Mouse (Mus musculus) CD4-positive helper T cell, adult 2 months (primary cell): ENCODE results near the gene Rmdn2.

Source experiments
- DNase-seq: peaks from one replicate; pipeline ENCODE4 v3.0.0-alpha.2; 2012; ENCODE audit warnings: low read depth, missing footprints, low spot score

Rmdn2 gene

DNA sequence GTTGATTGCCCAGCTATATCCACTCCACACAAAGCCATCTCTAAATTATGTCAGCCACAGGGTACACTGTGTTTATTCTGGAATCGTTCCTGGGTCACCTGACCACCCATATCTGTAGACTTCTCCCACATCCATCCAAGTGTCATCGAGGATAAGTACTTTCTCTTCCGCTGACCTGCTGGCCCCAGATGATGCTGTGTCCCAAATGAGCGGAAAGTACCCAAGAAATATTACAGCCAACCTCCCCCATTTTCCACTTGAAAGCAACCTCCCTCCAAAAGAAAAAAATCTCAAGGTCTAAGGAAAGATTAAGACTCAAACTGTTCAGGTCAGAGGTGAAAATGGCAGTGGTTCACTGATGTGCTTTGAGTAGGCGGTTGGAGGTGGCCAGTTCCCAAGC is 131.0 kb downstream of the Rmdn2 start:
- DNase-seq: no peak
